In genomic region chr7:100179394-100179793, GRCm38 (mm10) we compare ENCODE assay signal across 10 mouse cellular contexts. TPM values are rescaled to one million over a fixed set of nuclear protein-coding genes. Genes with fewer than 3 reads are reported as not detected.
DNase-seq lines count a peak whose midpoint lies in the region; ATAC-seq and TF ChIP-seq lines count a peak whose summit lies in the region.
"Had no signal": no experiment of that assay in that cellular context is flagged by ENCODE, and none has a peak within 500 bp of the region (broad histone marks: within the 10 kb centered on the region; RNA-seq: fewer than 3 reads in every experiment).

No protein-coding gene starts in this region.

- no peak for TF ChIP-seq CTCF in kidney, adult 2 months (conservative IDR thresholded peaks at IDR 0.05; ENCODE audit: insufficient read depth, insufficient read length, low read depth, low read length)
- no peak for TF ChIP-seq CTCF in midbrain, postnatal 0 days (IDR thresholded peaks at IDR 0.05)

- no peak for ATAC-seq in embryonic facial prominence, embryonic 11.5 days (replicated peaks; ENCODE audit: insufficient number of reproducible peaks, low FRiP score, low TSS enrichment, low read depth)
- ATAC-seq in intestine, embryonic 15.5 days: no peak
- ATAC-seq in midbrain, postnatal 0 days (ENCODE audit: low FRiP score): no peak

- no peak for DNase-seq in kidney, adult 2 months
- DNase-seq in kidney, adult 8-10 months: no peak
- no peak for DNase-seq in embryonic facial prominence, embryonic 11.5 days (ENCODE audit: low spot score)
- no peak for DNase-seq in midbrain, postnatal 0 days (ENCODE audit: low spot score)
- no peak for DNase-seq in T-cell, adult 2 months (ENCODE audit: low spot score)
- DNase-seq in spleen, postnatal 14 days (ENCODE audit: low spot score in 2 of 2): no peak
- DNase-seq in embryo, embryonic 10.5 days (ENCODE audit: low spot score): no peak
- DNase-seq: thymus, postnatal 4 days had no signal

- no peaks in the 10 kb centered on the region for H3K36me3 ChIP-seq in kidney, adult 2 months (ENCODE audit: control insufficient read depth, insufficient read depth, low read length)
- H3K36me3 ChIP-seq in embryonic facial prominence, embryonic 11.5 days (replicated peaks; ENCODE audit: control insufficient read depth, insufficient read depth, low read depth, low read length): no peaks in the 10 kb centered on the region
- H3K36me3 ChIP-seq in intestine, embryonic 15.5 days: no peaks in the 10 kb centered on the region
- no peaks in the 10 kb centered on the region for H3K36me3 ChIP-seq in midbrain, postnatal 0 days (ENCODE audit: insufficient read depth, low read length)

- no peak overlapping the region for H3K9ac ChIP-seq in embryonic facial prominence, embryonic 11.5 days (replicated peaks; ENCODE audit: low read length)
- peak overlapping the region; percentile 41; the same call in 1 of the 2 replicates for H3K9ac ChIP-seq in intestine, embryonic 15.5 days
- H3K9ac ChIP-seq in midbrain, postnatal 0 days (replicated peaks; ENCODE audit: low read length, poor library complexity, severe bottlenecking): no peak overlapping the region

- no peaks in the 10 kb centered on the region for H3K4me1 ChIP-seq in kidney, adult 2 months (ENCODE audit: control insufficient read depth, insufficient read depth, low read length)
- H3K4me1 ChIP-seq in embryonic facial prominence, embryonic 11.5 days (ENCODE audit: control insufficient read depth, insufficient read depth, low read length): no peaks in the 10 kb centered on the region
- peaks cover 16% of the 10 kb centered on the region; the same call in 1 of the 2 replicates for H3K4me1 ChIP-seq in intestine, embryonic 15.5 days (replicated peaks)
- H3K4me1 ChIP-seq in midbrain, postnatal 0 days (ENCODE audit: insufficient read depth, low read length): no peaks in the 10 kb centered on the region

- peak overlapping the region; percentile 32; the same call in 1 of the 2 replicates for H3K4me3 ChIP-seq in kidney, adult 2 months (ENCODE audit: insufficient read depth, low read depth, low read length)
- H3K4me3 ChIP-seq in embryonic facial prominence, embryonic 11.5 days (ENCODE audit: low read depth, low read length): peak overlapping the region; percentile 31; the same call in 1 of the 2 replicates
- peak overlapping the region; percentile 47 for H3K4me3 ChIP-seq in intestine, embryonic 15.5 days (replicated peaks)
- H3K4me3 ChIP-seq in midbrain, postnatal 0 days (ENCODE audit: low read depth, low read length): no peak overlapping the region

- H3K27ac ChIP-seq in kidney, adult 2 months (ENCODE audit: insufficient read depth, low read depth, low read length): no peak overlapping the region
- H3K27ac ChIP-seq in embryonic facial prominence, embryonic 11.5 days (replicated peaks; ENCODE audit: low read depth, low read length): no peak overlapping the region
- H3K27ac ChIP-seq in intestine, embryonic 15.5 days: peak overlapping the region; percentile 87
- H3K27ac ChIP-seq in midbrain, postnatal 0 days (ENCODE audit: low read depth, low read length): no peak overlapping the region

- H3K27me3 ChIP-seq in kidney, adult 2 months (replicated peaks; ENCODE audit: control insufficient read depth, insufficient read depth, low read length): no peaks in the 10 kb centered on the region
- H3K27me3 ChIP-seq in embryonic facial prominence, embryonic 11.5 days (ENCODE audit: control insufficient read depth, insufficient read depth, low read length): peaks cover 20% of the 10 kb centered on the region
- 0 out of 2 replicates have a peak, but pooled peaks cover 4% of the 10 kb centered on the region for H3K27me3 ChIP-seq in intestine, embryonic 15.5 days (replicated peaks)
- H3K27me3 ChIP-seq in midbrain, postnatal 0 days (ENCODE audit: insufficient read depth, low read length): peaks cover 26% of the 10 kb centered on the region

- no peak for TF ChIP-seq POLR2A in kidney, adult 2 months (IDR thresholded peaks at IDR 0.05; ENCODE audit: low read depth, low read length)

- WGBS in kidney, adult 2 months: 70% methylated on average over 7 of the region's 7 CpGs
- 65% methylated on average over 7 of the region's 7 CpGs for WGBS in embryonic facial prominence, embryonic 11.5 days
- 48% methylated on average over 7 of the region's 7 CpGs for WGBS in intestine, embryonic 15.5 days
- 51% methylated on average over 7 of the region's 7 CpGs for WGBS in midbrain, postnatal 0 days

- H3K4me2 ChIP-seq in embryonic facial prominence, embryonic 11.5 days (ENCODE audit: low read depth, low read length): no peak overlapping the region; the same call in 1 of the 2 replicates
- peak overlapping the region; percentile 81 for H3K4me2 ChIP-seq in intestine, embryonic 15.5 days (replicated peaks)
- peak overlapping the region; percentile 78 for H3K4me2 ChIP-seq in midbrain, postnatal 0 days (ENCODE audit: low read depth, low read length, poor library complexity, severe bottlenecking)

- no peaks in the 10 kb centered on the region for H3K9me3 ChIP-seq in embryonic facial prominence, embryonic 11.5 days (replicated peaks; ENCODE audit: control insufficient read depth, low read length)
- no peaks in the 10 kb centered on the region for H3K9me3 ChIP-seq in intestine, embryonic 15.5 days
- no peaks in the 10 kb centered on the region for H3K9me3 ChIP-seq in midbrain, postnatal 0 days (ENCODE audit: low read length)

RNA-seq across cellular contexts. Expression of gene Kcne3, which starts 3.1 kb away (rescaled TPM):
- 2.0 and 3.3 TPM in 2 replicates for polyA plus RNA-seq in kidney, adult 2 months (2012; rRNA removed)
- polyA plus RNA-seq in embryonic facial prominence, embryonic 11.5 days (2014; fragmentation: Nextera tagmentation; extraction: Ambion mirVana): 13.7 and 16.9 TPM in 2 replicates
- polyA plus RNA-seq in intestine, embryonic 15.5 days (2015; fragmentation: Nextera tagmentation; extraction: Ambion mirVana): 58.7 and 63.1 TPM in 2 replicates
- not detected in 2 replicates for total RNA-seq in midbrain, postnatal 0 days (2014; rRNA removed)
- 0.27 TPM in 1 of 2 replicates, not detected in the other for polyA plus RNA-seq in midbrain, postnatal 0 days (2015; fragmentation: Nextera tagmentation; extraction: Ambion mirVana)
- total RNA-seq: left cerebral cortex, postnatal 14 days had no signal

RNA-seq across cellular contexts. Expression of gene Lipt2, which starts 20.3 kb away (rescaled TPM):
- polyA plus RNA-seq in kidney, adult 2 months (2012; rRNA removed): 3.6 and 4.4 TPM in 2 replicates
- 26.4 and 34.9 TPM in 2 replicates for polyA plus RNA-seq in embryonic facial prominence, embryonic 11.5 days (2014; fragmentation: Nextera tagmentation; extraction: Ambion mirVana)
- 21.9 and 23.0 TPM in 2 replicates for polyA plus RNA-seq in intestine, embryonic 15.5 days (2015; fragmentation: Nextera tagmentation; extraction: Ambion mirVana)
- total RNA-seq in midbrain, postnatal 0 days (2014; rRNA removed): 15.5 and 16.6 TPM in 2 replicates
- polyA plus RNA-seq in midbrain, postnatal 0 days (2015; fragmentation: Nextera tagmentation; extraction: Ambion mirVana): 17.1 and 19.5 TPM in 2 replicates

RNA-seq across cellular contexts. Expression of gene Pgm2l1, which starts 47.8 kb away (rescaled TPM):
- 1.5 TPM in 2 replicates for polyA plus RNA-seq in kidney, adult 2 months (2012; rRNA removed)
- 6.2 and 6.7 TPM in 2 replicates for polyA plus RNA-seq in embryonic facial prominence, embryonic 11.5 days (2014; fragmentation: Nextera tagmentation; extraction: Ambion mirVana)
- polyA plus RNA-seq in intestine, embryonic 15.5 days (2015; fragmentation: Nextera tagmentation; extraction: Ambion mirVana): 2.3 and 2.4 TPM in 2 replicates
- total RNA-seq in midbrain, postnatal 0 days (2014; rRNA removed): 188 and 214 TPM in 2 replicates
- 38.6 and 46.2 TPM in 2 replicates for polyA plus RNA-seq in midbrain, postnatal 0 days (2015; fragmentation: Nextera tagmentation; extraction: Ambion mirVana)

RNA-seq across cellular contexts. Expression of gene Pold3, which starts 58.0 kb away (rescaled TPM):
- 8.1 and 9.6 TPM in 2 replicates for polyA plus RNA-seq in kidney, adult 2 months (2012; rRNA removed)
- 99.9 and 110 TPM in 2 replicates for polyA plus RNA-seq in embryonic facial prominence, embryonic 11.5 days (2014; fragmentation: Nextera tagmentation; extraction: Ambion mirVana)
- 52.6 and 54.7 TPM in 2 replicates for polyA plus RNA-seq in intestine, embryonic 15.5 days (2015; fragmentation: Nextera tagmentation; extraction: Ambion mirVana)
- 35.5 and 37.7 TPM in 2 replicates for total RNA-seq in midbrain, postnatal 0 days (2014; rRNA removed)
- 40.5 and 42.6 TPM in 2 replicates for polyA plus RNA-seq in midbrain, postnatal 0 days (2015; fragmentation: Nextera tagmentation; extraction: Ambion mirVana)
